Mouse (Mus musculus) ES-E14 (cell line): ENCODE measurements around the gene Ifit1bl2. TPM values are rescaled to one million over a fixed set of nuclear protein-coding genes. Genes with fewer than 3 reads are reported as not detected.
A peak's percentile ranks its signal among the peaks of the same experiment; 100 is the strongest.
"Not testable (repeated sequence)": the region's sequence is repeated elsewhere in the genome, so short reads cannot be mapped to it uniquely, and the experiment has no call there.

Experiments
- DNase-seq: peaks from one replicate; pipeline ENCODE4 v3.0.0-alpha.2; 2013; ENCODE audit warnings: low read depth, low spot score
- H3K27ac ChIP-seq: 2 replicates; pipeline ENCODE4 v1.5.1; 2012; ENCODE audit warnings: low read depth, mild to moderate bottlenecking, low read length, moderate library complexity, mixed read lengths; ENCODE audit not compliant: poor library complexity, insufficient read depth, severe bottlenecking
- H3K36me3 ChIP-seq: 2 replicates; pipeline ENCODE4 v1.6.1; 2012; ENCODE audit warnings: mild to moderate bottlenecking, low read length, moderate library complexity, mixed read lengths; ENCODE audit not compliant: control insufficient read depth, poor library complexity, insufficient read depth, severe bottlenecking
- H3K4me1 ChIP-seq, 2 experiments: fragments of 150-350 bp in 1 of 2; sonication (generic) in 1 of 2; 2 replicates each; pipeline ENCODE4 v1.6.1; 2012; ENCODE audit warnings: low read length in 2 of 2, mild to moderate bottlenecking in 1 of 2, mixed read lengths in 1 of 2; ENCODE audit not compliant: control insufficient read depth in 2 of 2, insufficient read depth in 2 of 2, poor library complexity in 1 of 2
- H3K4me3 ChIP-seq, 2 experiments: fragments of 150-350 bp in 1 of 2; sonication (generic) in 1 of 2; 2 replicates each; pipeline ENCODE4 v1.5.1; 2012; ENCODE audit warnings: low read length in 2 of 2, low read depth in 1 of 2, mild to moderate bottlenecking in 1 of 2, mixed read lengths in 1 of 2; ENCODE audit not compliant: insufficient read depth in 1 of 2, poor library complexity in 1 of 2, severe bottlenecking in 1 of 2
- H3K9ac ChIP-seq: 2 replicates; pipeline ENCODE4 v1.6.1; 2012; ENCODE audit warnings: low read depth, mild to moderate bottlenecking, low read length, mixed read lengths; ENCODE audit not compliant: poor library complexity, insufficient read depth, severe bottlenecking
- H3K9me3 ChIP-seq: fragments of 150-350 bp; sonication (generic); 2 replicates; pipeline ENCODE4 v1.6.1; 2012; ENCODE audit warnings: low read depth, mild to moderate bottlenecking, low read length; ENCODE audit not compliant: control insufficient read depth, insufficient read depth
- CHD2 ChIP-seq: IDR thresholded peaks from 2 replicates; pipeline ENCODE4 v1.6.1; 2014; ENCODE audit warnings: mild to moderate bottlenecking, low read depth, low read length, inconsistent platforms
- HCFC1 ChIP-seq: IDR thresholded peaks from 2 replicates; pipeline ENCODE4 v1.6.1; 2012; ENCODE audit warnings: low read length, inconsistent platforms, borderline replicate concordance; ENCODE audit not compliant: insufficient read depth
- MAFK ChIP-seq: IDR thresholded peaks from 2 replicates; pipeline ENCODE4 v1.6.1; 2014; ENCODE audit warnings: mild to moderate bottlenecking, low read depth, low read length, inconsistent platforms; ENCODE audit not compliant: insufficient read depth
- ZC3H11A ChIP-seq: IDR thresholded peaks from 2 replicates; pipeline ENCODE4 v1.6.1; 2012; ENCODE audit warnings: low read depth, mild to moderate bottlenecking, inconsistent platforms, low read length, borderline replicate concordance
- ZNF384 ChIP-seq: IDR thresholded peaks from 2 replicates; pipeline ENCODE4 v1.6.1; 2012; ENCODE audit warnings: low read depth, low read length, inconsistent platforms
- in situ Hi-C, 2 experiments: fragments of 600-800 bp; cut with MboI; formaldehyde crosslinking; loops; one replicate each; pipeline ENCODE4 v1.15.1; 2025; ENCODE audit warnings: low sequenced_read_pairs in 2 of 2, inconsistent platforms in 1 of 2; ENCODE audit not compliant: unreplicated experiment in 2 of 2
- total RNA-seq: library from RNA; depleted of rRNA; stranded (reverse); fragments of 300-350 nt; gene quantifications from 2 replicates; pipeline ENCODE4 v1.2.3, GENCODE M21; 2012

Gene Ifit1bl2
- total RNA-seq, 1 experiment = not detected

DNA sequence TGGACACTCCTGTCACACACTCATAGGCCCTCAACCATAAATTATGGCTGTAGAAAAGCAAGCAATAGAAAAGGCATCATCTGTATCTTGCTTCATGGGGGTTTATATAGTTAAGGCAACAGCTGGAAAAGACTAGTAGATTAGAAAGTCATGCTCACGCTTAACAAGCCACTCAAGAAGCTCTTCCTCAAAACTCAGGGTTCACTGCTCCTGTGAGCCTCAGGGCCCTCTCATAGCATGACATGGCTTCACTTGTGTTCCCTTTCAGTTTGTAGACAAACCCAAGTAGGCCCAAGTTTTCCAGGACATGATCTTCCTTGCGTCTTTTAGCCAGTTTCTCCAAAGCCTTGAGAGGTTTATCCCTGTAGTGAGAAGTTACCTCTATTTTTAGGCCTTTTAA is 47.1 kb downstream of the Ifit1bl2 start:
- in situ Hi-C loops = no loop called here
- H3K36me3 ChIP-seq = no peaks in the 10 kb centered on the region
- no peak overlapping the region for H3K9ac ChIP-seq
- H3K4me1 ChIP-seq = no peaks in the 10 kb centered on the region
- no peak overlapping the region for H3K27ac ChIP-seq
- no peak overlapping the region for H3K4me3 ChIP-seq
- no peak for TF ChIP-seq CHD2
- TF ChIP-seq ZC3H11A = no peak
- no peak for TF ChIP-seq ZNF384
- no peak for TF ChIP-seq MAFK
- TF ChIP-seq HCFC1 = no peak
- H3K9me3 ChIP-seq = no peaks in the 10 kb centered on the region
- DNase-seq = no peak

DNA sequence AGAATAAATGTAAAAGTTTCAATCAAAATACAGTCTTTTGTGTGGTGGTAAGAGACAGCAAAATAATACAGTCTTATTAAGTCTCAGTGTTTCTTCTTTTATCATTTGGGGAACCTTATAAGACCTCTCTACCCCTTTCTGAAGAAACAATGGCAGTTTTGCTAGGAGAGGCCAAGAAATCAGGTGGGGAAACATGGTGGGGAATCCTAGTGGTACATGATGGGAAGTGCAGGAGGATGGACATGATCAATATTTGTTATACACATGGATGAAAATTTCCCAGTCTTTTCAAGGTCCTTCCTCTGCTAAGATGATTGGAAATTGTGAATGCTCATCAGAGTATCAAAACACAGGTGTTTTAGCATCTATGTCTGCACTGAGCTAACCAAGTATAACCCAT is 51.6 kb downstream of the Ifit1bl2 start:
- H3K9ac ChIP-seq = no peak overlapping the region

DNA sequence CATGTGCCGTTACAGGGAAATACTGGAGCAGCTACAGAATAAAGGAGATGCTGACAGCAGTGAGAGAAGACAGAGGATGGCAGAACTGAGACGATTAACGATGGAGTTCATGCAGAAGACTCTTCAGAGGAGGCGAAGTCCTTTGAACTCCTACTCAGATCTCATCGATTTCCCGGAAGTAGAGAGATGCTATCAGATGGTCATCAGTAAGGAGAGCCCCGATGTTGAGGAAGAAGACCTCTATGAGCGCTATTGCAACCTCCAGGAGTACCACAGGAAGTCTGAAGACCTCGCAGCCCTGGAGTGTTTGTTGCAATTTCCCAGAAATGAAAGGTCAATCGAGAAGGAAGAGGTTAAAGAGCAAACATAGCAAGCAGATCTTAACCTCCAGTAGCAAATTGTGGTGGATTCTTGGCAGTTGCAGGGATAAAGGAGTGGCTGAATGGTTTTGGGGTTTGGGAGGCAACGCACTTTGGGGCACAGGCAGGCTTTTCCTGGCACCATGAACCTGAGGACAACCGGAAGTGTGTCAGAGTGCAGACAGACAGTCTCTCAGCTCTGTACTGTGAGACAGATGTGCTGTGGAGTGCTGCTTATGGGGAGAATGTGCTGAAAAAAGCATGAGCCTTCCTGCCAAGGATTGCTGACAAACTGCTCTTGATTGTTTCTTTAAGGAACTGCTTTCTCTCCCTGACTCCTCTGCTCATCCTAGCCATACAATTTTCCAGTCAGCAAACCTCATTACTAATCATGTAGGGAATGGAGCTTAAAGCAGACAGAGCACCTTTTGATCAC is 52.4 kb downstream of the Ifit1bl2 start:
- H3K36me3 ChIP-seq, H3K4me1 ChIP-seq, H3K4me3 ChIP-seq, DNase-seq, in situ Hi-C loops, H3K9ac ChIP-seq, H3K27ac ChIP-seq, H3K9me3 ChIP-seq: not testable (repeated sequence)

More for the DNA sequence above, 51.6 kb downstream of the Ifit1bl2 start:
- Histone ChIP-seq H3K9me3 (no peaks in the 10 kb centered on the region), H3K36me3 (no peaks in the 10 kb centered on the region), H3K4me3 (no peak overlapping the region), H3K27ac (no peak overlapping the region), H3K4me1 (no peaks in the 10 kb centered on the region)
- TF ChIP-seq ZNF384 (no peak), HCFC1 (no peak)
- DNase-seq = no peak
- in situ Hi-C loops = no loop called here

DNA sequence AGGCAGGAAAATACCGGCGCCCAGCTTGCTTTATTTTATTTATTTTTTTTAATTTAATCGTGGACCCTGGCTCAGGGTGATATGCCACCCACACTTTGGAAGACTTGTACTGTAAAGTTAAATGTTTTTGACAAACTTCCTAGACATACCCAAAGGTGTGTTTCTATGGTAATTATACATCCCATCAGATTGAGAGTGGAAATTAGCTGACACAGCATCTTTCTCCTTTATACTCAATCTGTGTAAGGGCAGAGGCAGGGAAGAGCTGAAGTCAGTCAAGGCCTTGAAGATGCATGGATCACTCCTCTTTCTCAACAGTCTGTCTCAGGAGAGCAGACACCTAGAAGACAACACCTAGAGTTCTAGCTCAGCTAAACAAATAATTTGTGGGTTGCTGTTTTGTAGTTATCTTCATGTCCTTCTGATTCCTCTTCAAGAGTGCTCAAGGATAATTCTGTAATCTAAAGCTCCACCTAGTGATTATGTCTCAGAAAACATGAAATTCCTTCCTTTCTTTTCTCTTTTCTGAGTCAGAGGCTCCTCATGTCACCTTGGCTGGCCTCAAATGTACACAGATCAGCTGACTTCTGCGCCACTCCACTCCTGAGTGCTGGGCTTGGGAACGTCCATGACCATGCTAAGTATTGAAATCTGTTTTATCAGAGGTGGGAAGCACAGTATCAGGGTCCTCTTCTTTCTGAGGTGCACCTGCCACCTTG is 54.6 kb downstream of the Ifit1bl2 start:
- in situ Hi-C loops, H3K36me3 ChIP-seq, H3K9ac ChIP-seq, H3K4me1 ChIP-seq, DNase-seq, H3K27ac ChIP-seq, H3K9me3 ChIP-seq, H3K4me3 ChIP-seq: not testable (repeated sequence)
- peak; percentile 92 for TF ChIP-seq MAFK

DNA sequence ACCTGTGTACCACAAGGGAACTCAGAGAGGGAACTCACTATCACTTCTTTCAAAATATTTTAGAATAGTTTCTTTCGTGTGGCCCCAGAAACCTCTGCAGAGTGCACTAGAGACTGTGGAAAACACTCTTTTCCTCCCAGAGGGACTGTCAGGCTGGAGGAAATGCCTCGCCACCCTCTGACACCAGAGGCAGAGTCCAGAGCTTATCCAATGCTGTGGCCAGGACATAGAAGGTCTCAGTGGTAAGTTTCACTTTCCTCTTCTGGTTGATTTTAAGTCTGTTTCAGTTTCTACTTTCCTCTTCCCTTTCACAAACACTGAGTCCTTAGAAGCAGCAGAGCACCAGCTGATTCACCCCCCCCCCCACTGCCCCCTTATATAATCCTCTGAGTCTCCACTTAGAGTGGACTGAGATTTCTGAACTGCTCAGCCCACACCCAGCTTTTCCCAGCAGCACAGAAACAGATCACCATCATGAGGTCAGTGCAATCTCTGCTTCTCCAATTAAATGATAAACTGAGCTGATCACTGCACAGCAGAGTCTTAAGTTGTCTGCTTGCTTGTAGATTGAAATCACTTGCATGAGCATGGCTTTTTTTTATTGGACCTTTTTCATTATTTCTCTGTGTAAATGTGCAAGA is 57.3 kb downstream of the Ifit1bl2 start, which contains the start of gene Ifit3:
Gene Ifit3, plus strand, starts transcription at position 406 of the 641 bp plus-strand sequence.
- H3K4me3 ChIP-seq, DNase-seq, H3K27ac ChIP-seq, in situ Hi-C loops, H3K9me3 ChIP-seq, H3K36me3 ChIP-seq, H3K9ac ChIP-seq, H3K4me1 ChIP-seq: not testable (repeated sequence)

DNA sequence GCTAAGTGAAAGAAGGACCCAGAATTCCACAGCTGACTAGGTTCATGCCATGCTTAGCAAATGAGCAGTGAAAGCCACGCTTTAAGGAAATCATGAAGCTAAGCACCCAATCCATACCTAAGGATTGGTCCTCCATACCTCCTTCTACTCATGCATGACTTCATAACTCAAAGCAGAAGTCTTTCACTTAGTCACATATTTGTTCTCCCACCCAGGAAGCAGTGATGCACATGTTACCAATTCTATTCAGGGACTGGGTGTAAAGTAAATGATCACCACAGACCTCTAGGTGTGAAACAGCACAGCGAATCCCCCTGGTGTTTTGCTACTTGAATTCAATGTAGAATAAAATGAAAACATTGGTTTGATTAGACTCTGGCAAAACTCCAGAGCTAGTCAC is 57.8 kb downstream of the Ifit1bl2 start:
- H3K27ac ChIP-seq, DNase-seq, H3K4me1 ChIP-seq, in situ Hi-C loops, H3K36me3 ChIP-seq, H3K4me3 ChIP-seq, H3K9ac ChIP-seq, H3K9me3 ChIP-seq: not testable (repeated sequence)
